Mouse (Mus musculus) stomach, postnatal 0 days (tissue): ENCODE measurements around the gene Fbxl17.

Experiments
- CTCF ChIP-seq: IDR thresholded peaks from 2 replicates; pipeline ENCODE4 v1.5.1; 2016; ENCODE audit warnings: antibody characterized with exemption, low read depth, mild to moderate bottlenecking, moderate library complexity
- EP300 ChIP-seq: optimal IDR thresholded peaks from 2 replicates; pipeline ENCODE3; 2016; ENCODE audit warnings: antibody characterized with exemption

GRCm38 (mm10) chr17:63070161-63070761 lies 429.6 kb downstream of the Fbxl17 start:
- TF ChIP-seq CTCF (no peak), EP300 (no peak)
